Mouse (Mus musculus) bone marrow, adult 2 months (tissue): ENCODE results near the gene Agfg1. TPM values are rescaled to one million over a fixed set of nuclear protein-coding genes. Genes with fewer than 3 reads are reported as not detected.

Experiments
- H3K27ac ChIP-seq: fragments of 200-500 bp; 2 replicates; pipeline ENCODE4 v1.5.1; 2012; ENCODE audit warnings: low read depth, mild to moderate bottlenecking, control low read depth, inconsistent platforms, low read length; ENCODE audit not compliant: control insufficient read depth, poor library complexity, insufficient read depth
- H3K4me1 ChIP-seq: fragments of 200-500 bp; 2 replicates; pipeline ENCODE4 v1.6.1; 2011; ENCODE audit warnings: low read length; ENCODE audit not compliant: control insufficient read depth, insufficient read depth
- H3K4me3 ChIP-seq: fragments of 200-500 bp; replicated peaks from 2 replicates; pipeline ENCODE3; 2011; ENCODE audit warnings: mild to moderate bottlenecking, low read depth, low read length, control low read depth; ENCODE audit not compliant: control insufficient read depth
- CTCF ChIP-seq: fragments of 200-500 bp; IDR thresholded peaks from 2 replicates; pipeline ENCODE4 v1.5.1; 2011; ENCODE audit warnings: low read length, control low read depth; ENCODE audit not compliant: control insufficient read depth, insufficient read depth
- POLR2A ChIP-seq: fragments of 200-500 bp; IDR thresholded peaks from 2 replicates; pipeline ENCODE4 v1.6.1; 2011; ENCODE audit warnings: low read depth, mild to moderate bottlenecking, control low read depth, low read length, borderline replicate concordance; ENCODE audit not compliant: control insufficient read depth
- WGBS: fragments of 180-500 bp; shearing (Covaris S2); methylation state at CpG from one replicate; pipeline ENCODE4 v1.1.7; 2018; 5-methylcytosine and 5-hydroxymethylcytosine counted together
- polyA plus RNA-seq: library from polyadenylated mRNA; stranded (reverse); fragments of >200 nt; gene quantifications from 2 replicates; pipeline ENCODE4 v1.2.4, GENCODE M21; 2011; ENCODE audit warnings: low replicate concordance; ENCODE audit not compliant: missing spikeins, insufficient read depth, insufficient read length

Agfg1 gene
- 14.5 and 15.6 TPM in 2 replicates for polyA plus RNA-seq

DNA sequence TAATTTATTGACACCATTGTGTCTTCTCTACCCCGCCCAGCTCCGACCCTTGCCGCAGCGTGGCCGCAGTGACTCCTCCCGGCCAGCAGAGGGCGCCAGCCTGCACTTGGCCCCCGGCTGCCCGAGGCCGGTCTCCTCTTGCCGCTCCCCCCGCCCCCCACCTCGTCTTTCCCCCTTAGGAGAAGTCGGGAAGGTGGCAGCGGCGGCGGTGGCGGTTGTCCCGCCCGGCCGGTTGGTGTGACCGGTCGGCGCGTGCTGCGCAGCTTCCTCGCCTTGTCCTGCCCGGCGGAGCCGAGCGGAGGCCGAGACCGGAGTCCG, at the start of gene Agfg1:
TSS of gene Agfg1 (plus strand) at position 188 of the 318 bp plus-strand sequence.
- peak within 1 kb of the TSS; percentile 95 for H3K4me3 ChIP-seq
- under 1% methylated on average over 34 of the region's 34 CpGs for WGBS
- peak; percentile 90 for TF ChIP-seq CTCF
- peak; percentile 74; the same call in 1 of the 2 replicates for TF ChIP-seq POLR2A
- no peaks in the 10 kb centered on the region; the same call in 1 of the 2 replicates for H3K4me1 ChIP-seq
- H3K27ac ChIP-seq, result peak within 1 kb of the TSS; percentile 88

DNA sequence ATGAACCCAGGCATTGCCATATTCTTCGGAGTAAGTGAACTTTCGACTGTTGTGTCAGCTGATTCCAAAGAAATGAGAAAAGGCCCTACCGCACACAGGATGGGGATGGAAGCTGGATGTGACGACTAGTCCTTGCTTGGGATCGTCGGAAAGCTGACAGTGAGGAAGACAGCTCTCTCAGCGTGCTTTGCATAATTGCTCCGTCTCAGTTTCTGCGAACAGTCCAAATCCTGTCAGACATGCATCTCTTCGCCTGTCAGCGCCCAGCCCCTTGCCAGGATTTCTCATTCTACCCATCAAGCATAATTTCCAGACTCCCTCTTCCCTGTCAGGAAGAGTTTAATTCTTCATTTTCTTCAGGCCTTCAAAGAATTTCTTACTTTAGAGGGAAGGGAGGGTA, 48.2 kb upstream of the Agfg1 start:
- 89% methylated on average over 11 of the region's 11 CpGs for WGBS
- TF ChIP-seq POLR2A (no peak), CTCF (no peak)
- no peak overlapping the region for H3K27ac ChIP-seq
- H3K4me3 ChIP-seq, result no peak overlapping the region
- H3K4me1 ChIP-seq, result no peaks in the 10 kb centered on the region

DNA sequence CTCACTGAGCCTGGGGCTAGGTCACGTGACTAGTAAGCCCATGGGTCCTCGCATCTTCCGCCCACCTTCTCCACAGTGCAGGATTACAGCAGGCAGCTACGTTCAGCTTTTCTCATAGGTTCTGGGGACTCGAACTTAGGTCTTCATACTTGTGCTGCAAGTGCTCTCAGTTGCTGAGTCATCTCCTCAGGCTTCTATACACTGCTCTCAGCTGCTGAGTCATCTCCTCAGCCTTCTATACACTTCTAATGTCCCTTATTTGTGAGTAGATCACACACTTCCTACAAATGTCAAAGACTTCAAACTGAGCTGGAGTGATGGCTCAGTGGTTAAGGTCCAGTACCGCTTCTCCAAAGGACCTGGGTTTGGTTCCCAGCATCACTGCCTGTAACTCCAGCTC, 47.0 kb upstream of the Agfg1 start:
- Histone ChIP-seq H3K4me1 (peaks cover 1% of the 10 kb centered on the region; the same call in 1 of the 2 replicates), H3K4me3 (no peak overlapping the region), H3K27ac (no peak overlapping the region)
- 84% methylated on average over 6 of the region's 6 CpGs for WGBS
- no peak for TF ChIP-seq CTCF
- TF ChIP-seq POLR2A, result no peak

DNA sequence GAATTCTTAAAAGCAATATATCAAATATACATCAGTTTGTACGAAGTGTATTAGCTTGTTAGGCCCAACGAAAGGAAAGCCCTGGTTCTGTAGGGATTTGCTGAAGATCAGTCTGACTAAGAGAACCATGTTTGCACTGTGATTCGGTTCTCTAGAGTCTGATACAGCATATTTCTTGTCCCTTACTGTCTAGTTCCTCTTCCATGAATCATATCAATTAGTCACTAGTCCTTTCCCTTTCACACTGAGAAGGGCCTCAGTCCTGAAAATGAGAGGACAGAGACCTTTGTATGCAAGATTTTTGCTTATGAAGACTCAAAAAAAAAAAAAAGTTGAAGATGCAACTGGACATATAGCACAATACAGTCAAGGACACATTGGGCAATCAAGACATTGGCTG, 46.2 kb upstream of the Agfg1 start:
- WGBS, result 55% methylated on average over 3 of the region's 3 CpGs
- Histone ChIP-seq H3K27ac (no peak overlapping the region), H3K4me3 (no peak overlapping the region), H3K4me1 (peaks cover 3% of the 10 kb centered on the region)
- TF ChIP-seq POLR2A (no peak), CTCF (no peak)

DNA sequence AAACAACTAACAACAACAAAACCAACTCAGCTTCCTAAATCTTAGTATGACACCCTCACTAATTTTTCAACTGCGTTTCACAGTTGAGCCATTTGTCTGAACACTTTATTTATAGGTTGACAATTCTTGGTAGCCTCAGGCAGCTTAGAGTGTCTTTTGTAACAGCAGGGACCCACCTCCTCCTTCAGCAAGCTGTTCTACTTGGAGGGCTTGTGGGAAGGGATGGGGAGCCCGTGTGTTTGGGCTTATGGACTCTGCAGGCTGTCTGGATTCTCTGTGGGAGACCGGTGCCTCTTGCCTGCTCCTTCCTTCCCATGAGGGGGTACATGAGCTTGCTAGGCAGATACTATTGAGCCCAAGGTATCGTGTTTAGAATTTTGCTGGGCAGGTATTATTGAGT, 45.3 kb upstream of the Agfg1 start:
- WGBS, result 74% methylated on average over 4 of the region's 4 CpGs
- no peak for TF ChIP-seq POLR2A
- TF ChIP-seq CTCF, result no peak
- no peak overlapping the region for H3K4me3 ChIP-seq
- peaks cover 5% of the 10 kb centered on the region for H3K4me1 ChIP-seq
- no peak overlapping the region for H3K27ac ChIP-seq

DNA sequence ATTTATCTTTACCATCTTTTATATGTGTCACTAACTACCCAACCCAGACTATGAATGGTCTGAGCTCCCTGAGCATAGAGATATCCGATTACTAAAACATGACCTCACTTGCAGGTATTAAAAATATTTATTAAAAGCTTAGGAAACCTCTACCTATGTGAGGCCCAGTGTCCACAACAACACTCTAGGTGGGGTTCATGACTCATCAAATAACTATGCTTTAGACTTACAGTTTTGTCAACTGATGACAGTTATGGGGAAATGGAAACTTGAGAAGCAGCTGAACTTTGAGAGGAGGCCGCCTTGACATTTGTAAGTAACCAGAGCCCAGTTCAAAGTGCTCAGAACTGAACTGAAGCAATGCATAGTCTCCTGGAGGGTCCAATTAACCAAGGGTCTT, 44.1 kb upstream of the Agfg1 start:
- TF ChIP-seq CTCF, result no peak
- no peak for TF ChIP-seq POLR2A
- no peak overlapping the region for H3K27ac ChIP-seq
- WGBS, result 75% methylated on average over 2 of the region's 2 CpGs
- peaks cover 5% of the 10 kb centered on the region for H3K4me1 ChIP-seq
- H3K4me3 ChIP-seq, result no peak overlapping the region

DNA sequence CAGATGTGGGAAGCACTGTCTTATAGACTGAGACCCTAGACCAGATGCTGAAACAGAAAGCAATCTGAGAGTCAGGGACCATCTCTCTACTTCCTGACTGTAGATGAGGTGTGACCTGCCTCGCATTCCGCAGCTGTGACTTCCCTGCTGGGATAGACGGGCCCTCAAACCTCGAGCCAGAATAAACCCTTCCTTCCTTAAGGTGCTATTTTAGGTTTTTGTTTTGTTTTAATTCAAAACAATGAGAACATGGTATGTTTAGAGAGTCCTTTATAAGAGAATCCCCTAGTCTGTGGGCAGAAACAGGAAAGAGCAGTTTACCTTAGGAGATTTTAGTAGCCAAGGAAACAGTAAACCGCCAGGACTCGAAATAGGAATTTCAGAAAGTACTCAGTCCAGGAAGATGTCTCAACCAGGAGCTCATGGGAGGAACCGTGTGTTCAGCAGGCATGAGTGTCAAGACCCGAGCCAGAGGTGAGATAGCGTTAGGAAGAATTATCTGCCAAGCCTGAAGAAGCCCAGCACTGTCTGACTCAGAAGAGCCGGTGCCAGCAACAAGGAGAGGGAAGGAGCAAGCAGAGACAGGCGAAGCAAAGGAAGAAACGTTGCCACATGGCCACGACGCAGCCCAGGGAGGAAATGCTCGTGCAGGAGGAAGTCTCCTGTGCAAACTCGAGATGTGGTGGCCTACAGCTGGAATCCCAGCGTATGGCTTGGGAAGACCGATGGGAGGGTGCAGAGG, 43.4 kb upstream of the Agfg1 start:
- Histone ChIP-seq H3K4me1 (peaks cover 5% of the 10 kb centered on the region), H3K4me3 (no peak overlapping the region), H3K27ac (peak overlapping the region; percentile 34)
- no peak for TF ChIP-seq CTCF
- TF ChIP-seq POLR2A, result no peak
- WGBS, result 14% methylated on average over 18 of the region's 18 CpGs

DNA sequence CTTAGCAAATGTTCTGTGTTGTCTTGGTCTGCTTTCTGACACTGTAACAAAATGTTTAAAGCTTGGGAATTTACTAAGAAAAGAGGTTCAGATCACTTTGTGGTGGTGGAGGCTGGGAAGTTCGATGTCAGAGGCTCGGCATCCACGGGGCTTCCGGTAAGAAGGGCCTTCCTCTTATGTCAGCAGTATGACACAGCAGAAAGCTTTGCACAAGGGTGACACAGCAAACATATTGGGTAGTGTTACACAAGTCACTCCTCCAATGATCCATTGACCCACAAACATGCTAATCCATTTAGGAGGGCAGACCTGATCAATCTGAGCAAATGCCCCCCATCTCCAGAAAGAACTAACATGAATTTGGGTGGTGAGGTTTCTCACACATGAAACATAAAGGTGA, 42.2 kb upstream of the Agfg1 start:
- Histone ChIP-seq H3K27ac (no peak overlapping the region), H3K4me3 (no peak overlapping the region)
- TF ChIP-seq POLR2A, result no peak
- no peak for TF ChIP-seq CTCF

More for the DNA sequence above, 42.2 kb upstream of the Agfg1 start:
- 19% methylated on average over 4 of the region's 4 CpGs for WGBS
- peaks cover 5% of the 10 kb centered on the region for H3K4me1 ChIP-seq
